Mouse (Mus musculus): Measurements from ENCODE around the gene Bckdk.

DNA sequence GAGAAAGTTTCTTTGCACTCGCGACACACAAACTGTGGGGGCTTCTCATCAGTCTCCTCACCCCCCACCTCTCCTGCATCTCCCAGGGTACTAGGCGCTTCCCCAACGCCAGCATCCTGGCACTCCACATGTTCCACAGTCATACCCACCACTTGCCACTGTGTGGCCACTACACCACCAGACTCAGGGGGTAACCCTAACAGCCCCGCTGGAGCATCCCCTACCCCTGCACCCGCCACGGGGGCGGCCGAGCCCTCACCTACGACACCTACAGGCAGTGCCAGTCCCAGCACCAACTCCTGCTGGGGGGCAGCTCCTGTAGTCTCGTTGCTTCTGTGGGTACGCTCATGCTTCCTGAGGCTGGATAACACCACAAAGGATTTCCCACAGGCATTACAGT lies 37.4 kb upstream of the Bckdk start:
- TF ChIP-seq CTCF (IDR thresholded peaks at IDR 0.05; ENCODE audit: low read depth) (no peak), EP300 (IDR thresholded peaks at IDR 0.05; ENCODE audit: low read depth) (no peak)

All from liver, postnatal 0 days (tissue).